ENCODE assay signal across 13 mouse cellular contexts in the genomic region with DNA sequence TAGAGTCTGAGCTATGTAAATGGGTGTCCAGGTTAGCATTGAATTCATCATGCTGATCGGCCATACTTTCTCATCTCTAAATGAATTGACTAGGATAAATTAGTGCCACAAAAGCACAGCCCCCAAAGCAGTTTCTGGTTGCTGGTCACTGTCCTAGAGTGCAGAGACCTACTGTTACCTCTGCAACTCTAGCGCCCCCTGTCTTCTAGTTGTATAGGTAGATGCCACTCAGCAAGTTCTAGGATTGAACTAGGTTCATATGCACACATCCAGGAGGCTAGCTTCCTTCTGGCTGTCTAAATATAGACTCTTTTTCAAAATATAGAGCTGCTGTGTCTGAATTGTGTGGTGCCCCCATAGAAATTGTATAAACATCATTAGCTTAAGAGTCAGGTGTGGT.
DNase-seq lines count a peak whose midpoint lies in the region; ATAC-seq and TF ChIP-seq lines count a peak whose summit lies in the region.
"Had no signal": no experiment of that assay in that cellular context is flagged by ENCODE, and none has a peak within 500 bp of the region (broad histone marks: within the 10 kb centered on the region; RNA-seq: fewer than 3 reads in every experiment).

No protein-coding gene starts in this region.

- no peaks in the 10 kb centered on the region for H3K79me2 ChIP-seq in liver, adult 2 months (ENCODE audit: control insufficient read depth, insufficient read depth, low read length)

- H3K27ac ChIP-seq in liver, adult 2 months (replicated peaks; ENCODE audit: insufficient read depth, low read depth, low read length) = no peak overlapping the region
- no peak overlapping the region for H3K27ac ChIP-seq in liver, embryonic 12.5 days
- H3K27ac ChIP-seq in kidney, embryonic 14.5 days (ENCODE audit: low read depth, low read length) = no peak overlapping the region
- H3K27ac ChIP-seq: embryonic facial prominence, embryonic 12.5 days; hindbrain, embryonic 15.5 days; liver, embryonic 15.5 days had no signal

- no peak overlapping the region for H3K9ac ChIP-seq in liver, adult 2 months (ENCODE audit: low read depth, low read length)
- no peak overlapping the region for H3K9ac ChIP-seq in liver, embryonic 12.5 days
- no peak overlapping the region for H3K9ac ChIP-seq in kidney, embryonic 14.5 days (ENCODE audit: low read depth, low read length)
- H3K9ac ChIP-seq: embryonic facial prominence, embryonic 12.5 days; hindbrain, embryonic 15.5 days; liver, embryonic 15.5 days had no signal

- WGBS in liver, adult 2 months = 49% methylated on average over 2 of the region's 2 CpGs
- 37% methylated on average over 2 of the region's 2 CpGs for WGBS in liver, embryonic 12.5 days (ENCODE audit: insufficient replicate concordance)
- WGBS in kidney, embryonic 14.5 days = 51% methylated on average over 2 of the region's 2 CpGs

- no peak for ATAC-seq in liver, embryonic 12.5 days
- ATAC-seq in kidney, embryonic 14.5 days (ENCODE audit: low FRiP score, low TSS enrichment) = no peak

- DNase-seq in embryo, embryonic 11 days = peak; percentile 32
- no peak for DNase-seq in embryo, embryonic 9.5 days (ENCODE audit: extremely low spot score)
- DNase-seq in liver, adult 2 months (ENCODE audit: extremely low read depth, low read depth, low spot score) = peak; percentile 56
- peak; percentile 59 for DNase-seq in ZHBTc4 (ENCODE audit: low read depth, low spot score)
- DNase-seq in naive thymus-derived CD4-positive, alpha-beta T cell, adult 2 months (ENCODE audit: low read depth) = peak; percentile 23
- no peak for DNase-seq in kidney, postnatal 4 days
- DNase-seq: layer of hippocampus, adult 9-11 months had no signal

- H3K27me3 ChIP-seq in liver, adult 2 months (ENCODE audit: control insufficient read depth, insufficient read depth, low read length) = no peaks in the 10 kb centered on the region; the same call in 1 of the 2 replicates
- no peaks in the 10 kb centered on the region for H3K27me3 ChIP-seq in liver, embryonic 12.5 days (replicated peaks)
- H3K27me3 ChIP-seq in kidney, embryonic 14.5 days (ENCODE audit: control insufficient read depth, insufficient read depth, low read length) = no peaks in the 10 kb centered on the region
- H3K27me3 ChIP-seq: embryonic facial prominence, embryonic 12.5 days; hindbrain, embryonic 15.5 days had no signal

- TF ChIP-seq CTCF in liver, adult 2 months (IDR thresholded peaks at IDR 0.05; ENCODE audit: low read depth, low read length) = peak; percentile 31; the same call in 1 of the 2 replicates

- peaks cover 1% of the 10 kb centered on the region; the same call in 1 of the 2 replicates for H3K4me1 ChIP-seq in liver, adult 2 months (ENCODE audit: control insufficient read depth, insufficient read depth, low read length)
- H3K4me1 ChIP-seq in liver, embryonic 12.5 days = no peaks in the 10 kb centered on the region
- no peaks in the 10 kb centered on the region for H3K4me1 ChIP-seq in kidney, embryonic 14.5 days (ENCODE audit: control insufficient read depth, insufficient read depth, low read length)
- H3K4me1 ChIP-seq: liver, embryonic 15.5 days had no signal

- no peaks in the 10 kb centered on the region for H3K36me3 ChIP-seq in liver, adult 2 months (ENCODE audit: control insufficient read depth, insufficient read depth, low read length)
- H3K36me3 ChIP-seq in liver, embryonic 12.5 days = no peaks in the 10 kb centered on the region
- no peaks in the 10 kb centered on the region for H3K36me3 ChIP-seq in kidney, embryonic 14.5 days (ENCODE audit: control insufficient read depth, insufficient read depth, low read length)
- H3K36me3 ChIP-seq: embryonic facial prominence, embryonic 12.5 days; G1E; hindbrain, embryonic 15.5 days; liver, embryonic 15.5 days had no signal

- no peak overlapping the region for H3K4me3 ChIP-seq in liver, adult 2 months (ENCODE audit: insufficient read depth, low read depth, low read length)
- H3K4me3 ChIP-seq in liver, embryonic 12.5 days = no peak overlapping the region
- no peak overlapping the region for H3K4me3 ChIP-seq in kidney, embryonic 14.5 days (ENCODE audit: low read length)
- H3K4me3 ChIP-seq: embryonic facial prominence, embryonic 12.5 days; hindbrain, embryonic 15.5 days; liver, embryonic 15.5 days had no signal

- no peak overlapping the region for H3K4me2 ChIP-seq in liver, embryonic 12.5 days
- no peak overlapping the region for H3K4me2 ChIP-seq in kidney, embryonic 14.5 days (replicated peaks; ENCODE audit: low read depth, low read length)
- H3K4me2 ChIP-seq: embryonic facial prominence, embryonic 12.5 days; hindbrain, embryonic 15.5 days; liver, embryonic 15.5 days had no signal

- H3K9me3 ChIP-seq in liver, embryonic 12.5 days (replicated peaks) = no peaks in the 10 kb centered on the region
- no peaks in the 10 kb centered on the region for H3K9me3 ChIP-seq in kidney, embryonic 14.5 days (ENCODE audit: control insufficient read depth, low read length)
- H3K9me3 ChIP-seq: embryonic facial prominence, embryonic 12.5 days; G1E; hindbrain, embryonic 15.5 days; liver, embryonic 15.5 days had no signal

- no peak for TF ChIP-seq POLR2A in liver, adult 2 months (IDR thresholded peaks at IDR 0.05; ENCODE audit: extremely low read depth, insufficient read depth, low read length)

Comparison
In these comparisons a context has a peak if more than half of its experiments do, and no peak if none do; other contexts are left out.
1. DNase-seq: peak in embryo, embryonic 11 days (single experiment), liver, adult 2 months (single experiment), ZHBTc4 (single experiment) and naive thymus-derived CD4-positive, alpha-beta T cell, adult 2 months (single experiment); none in embryo, embryonic 9.5 days (single experiment) and kidney, postnatal 4 days (0 of 2).